Mouse (Mus musculus): ENCODE data around the gene Olfr806.

The Olfr806 gene

GRCm38 (mm10) chr10:129741821-129742220, at the start of gene Olfr806:
Gene Olfr806 (minus strand): TSS chr10:129741921.
- DNase-seq = no peak

GRCm38 (mm10) chr10:129778123-129778522, 36.4 kb upstream of the Olfr806 start:
- DNase-seq = no peak

- no peak for DNase-seq
Measured at GRCm38 (mm10) chr10:129774338-129774737, 32.6 kb upstream of the Olfr806 start, which contains the start of gene Olfr809. Gene Olfr809 (plus strand): TSS chr10:129774638.

- no peak for DNase-seq
Measured at GRCm38 (mm10) chr10:129765182-129765581, 23.5 kb upstream of the Olfr806 start, which contains the start of gene Olfr808. Gene Olfr808 (plus strand): TSS chr10:129765482.

- DNase-seq = no peak
Measured at GRCm38 (mm10) chr10:129757693-129758092, 16.0 kb upstream of the Olfr806 start, which contains the start of gene Olfr807. Gene Olfr807 (minus strand): TSS chr10:129757793.

- DNase-seq = no peak
Measured at GRCm38 (mm10) chr10:129729275-129729674, 12.4 kb downstream of the Olfr806 start, which contains the start of gene Olfr805. Gene Olfr805 (minus strand): TSS chr10:129729375.

GRCm38 (mm10) chr10:129702910-129703309, 38.8 kb downstream of the Olfr806 start, which contains the start of gene Olfr804:
Gene Olfr804 (plus strand): TSS chr10:129703210.
- no peak for DNase-seq

- no peak for DNase-seq
Measured at GRCm38 (mm10) chr10:129694186-129694585, 47.5 kb downstream of the Olfr806 start, which contains the start of gene Olfr803. Gene Olfr803 (minus strand): TSS chr10:129694286.

- no peak for DNase-seq
Measured at GRCm38 (mm10) chr10:129688069-129688468, 53.7 kb downstream of the Olfr806 start, which contains the start of gene Olfr802. Gene Olfr802 (minus strand): TSS chr10:129688169.
